10 mouse cellular contexts compared by ENCODE assay signal in genomic region chr15:87940837-87941236, GRCm38 (mm10).
A peak's percentile ranks its signal among the peaks of the same experiment; 100 is the strongest.
DNase-seq lines count a peak whose midpoint lies in the region; ATAC-seq lines count a peak whose summit lies in the region.
"Had no signal": no experiment of that assay in that cellular context is flagged by ENCODE, and none has a peak within 500 bp of the region (broad histone marks: within the 10 kb centered on the region; RNA-seq: fewer than 3 reads in every experiment).

No protein-coding gene starts in this region.

- H3K27me3 ChIP-seq in limb, embryonic 11.5 days (ENCODE audit: control insufficient read depth, insufficient read depth, low read length), result no peaks in the 10 kb centered on the region
- H3K27me3 ChIP-seq: CH12.LX; neural tube, embryonic 13.5 days had no signal

- H3K27ac ChIP-seq in limb, embryonic 11.5 days (replicated peaks; ENCODE audit: low read depth, low read length), result no peak overlapping the region
- H3K27ac ChIP-seq: neural tube, embryonic 13.5 days had no signal

- WGBS in limb, embryonic 11.5 days, result 56% methylated on average over 3 of the region's 3 CpGs

- intact Hi-C loops in gastrocnemius, postnatal 14 days (cut with DNase I; ENCODE audit: low total_unique reads), result no loop called here

- DNase-seq in gastrocnemius, postnatal 10 days, result peak; percentile 36
- DNase-seq in gastrocnemius, postnatal 25 days, result no peak
- peak; percentile 13 for DNase-seq in thymus, postnatal 4 days
- no peak for DNase-seq in thymus, postnatal 0 days (ENCODE audit: low spot score)
- DNase-seq in forelimb bud, embryonic 11.5 days (ENCODE audit: low read depth, low spot score), result peak; percentile 50
- peak; percentile 64 for DNase-seq in limb, embryonic 11.5 days (ENCODE audit: low spot score)
- no peak for DNase-seq in gastrocnemius, postnatal 14 days

- no peak overlapping the region for H3K9ac ChIP-seq in limb, embryonic 11.5 days (ENCODE audit: low read length)
- H3K9ac ChIP-seq: neural tube, embryonic 13.5 days had no signal

- H3K4me2 ChIP-seq in limb, embryonic 11.5 days (ENCODE audit: low read depth, severe bottlenecking), result no peak overlapping the region
- H3K4me2 ChIP-seq: neural tube, embryonic 13.5 days had no signal

- ATAC-seq in limb, embryonic 11.5 days (ENCODE audit: insufficient number of reproducible peaks, low FRiP score, low TSS enrichment, low read depth), result no peak
- no peak for ATAC-seq in granulocyte monocyte progenitor cell, adult 5-6 weeks (replicated peaks; ENCODE audit: poor library complexity, severe bottlenecking)

- no peak overlapping the region for H3K4me3 ChIP-seq in limb, embryonic 11.5 days (ENCODE audit: low read depth, low read length)
- H3K4me3 ChIP-seq: neural tube, embryonic 13.5 days had no signal

- no peaks in the 10 kb centered on the region for H3K4me1 ChIP-seq in limb, embryonic 11.5 days (ENCODE audit: control insufficient read depth, insufficient read depth, low read length)
- H3K4me1 ChIP-seq: neural tube, embryonic 13.5 days had no signal

- no peaks in the 10 kb centered on the region for H3K36me3 ChIP-seq in limb, embryonic 11.5 days (ENCODE audit: control insufficient read depth, insufficient read depth, low read length)
- H3K36me3 ChIP-seq: neural tube, embryonic 13.5 days had no signal

- H3K9me3 ChIP-seq in limb, embryonic 11.5 days (ENCODE audit: control insufficient read depth, low read length), result no peaks in the 10 kb centered on the region
- H3K9me3 ChIP-seq: neural tube, embryonic 13.5 days had no signal

Comparison
In these comparisons a context has a peak if more than half of its experiments do, and no peak if none do; other contexts are left out.
1. DNase-seq: peak in gastrocnemius, postnatal 10 days (single experiment), thymus, postnatal 4 days (single experiment), forelimb bud, embryonic 11.5 days (single experiment) and limb, embryonic 11.5 days (single experiment); none in gastrocnemius, postnatal 25 days (single experiment), thymus, postnatal 0 days (single experiment) and gastrocnemius, postnatal 14 days (single experiment).